Mouse (Mus musculus): ENCODE measurements around the gene Olfr1140. TPM values are rescaled to one million over a fixed set of nuclear protein-coding genes. Genes with fewer than 3 reads are reported as not detected.

Olfr1140 gene
- total RNA-seq (2012; rRNA removed) (not detected in 2 replicates), total RNA-seq (2014; rRNA removed) (not detected in 2 replicates), polyA plus RNA-seq (2012; ENCODE audit: insufficient read length, low read depth) (not detected in 2 replicates)

DNA sequence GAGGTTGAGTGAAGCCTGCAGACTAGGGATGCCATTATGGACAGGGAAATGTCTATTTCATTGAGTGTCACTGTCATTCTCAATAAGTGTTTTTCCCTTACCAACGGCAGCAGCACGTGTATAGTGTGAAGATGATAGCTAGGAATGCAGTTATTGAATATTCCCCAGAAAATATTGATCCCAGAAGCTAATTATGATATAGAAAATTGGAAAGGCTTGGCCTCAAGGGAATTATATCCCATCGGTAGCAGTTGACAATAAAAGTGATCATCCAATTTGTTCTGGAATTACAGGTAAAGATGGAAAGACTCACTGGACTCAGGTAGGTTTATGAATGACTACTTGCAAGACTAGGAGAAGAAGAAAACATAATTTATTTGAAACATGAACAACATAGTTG lies at the start of gene Olfr1140:
Gene Olfr1140, plus strand, starts transcription at position 301 of the 400 bp plus-strand sequence.
- Histone ChIP-seq H3K4me3 (replicated peaks in 1 of 3; ENCODE audit: low read depth in 2 of 3, low read length in 2 of 3, poor library complexity in 1 of 3) (no peak within 1 kb of the TSS), H3K9me3 (replicated peaks; ENCODE audit: low read length) (peaks cover 15% of the 10 kb centered on the region), H3K4me2 (ENCODE audit: insufficient read depth, low read depth, poor library complexity, severe bottlenecking) (no peak within 1 kb of the TSS), H3K36me3 (replicated peaks in 1 of 2; ENCODE audit: control insufficient read depth in 1 of 2, insufficient read depth in 1 of 2, low read length in 1 of 2) (no peaks in the 10 kb centered on the region), H3K27ac (ENCODE audit: insufficient read depth, low read depth) (no peak within 1 kb of the TSS), H3K4me1 (ENCODE audit: control insufficient read depth in 1 of 2, insufficient read depth in 2 of 2) (no peaks in the 10 kb centered on the region), H3K79me2 (replicated peaks; ENCODE audit: control insufficient read depth, extremely low read depth, insufficient read depth, poor library complexity, severe bottlenecking) (no peaks in the 10 kb centered on the region), H3K9ac (ENCODE audit: insufficient read depth, low read depth) (no peak within 1 kb of the TSS), H3K27me3 (replicated peaks) (no peaks in the 10 kb centered on the region)
- in situ Hi-C loops (cut with MboI; ENCODE audit: low pct_ligation_motif_present, low pct_unique_long_range_greater_than_20kb, low sequenced_read_pairs) = no loop called here
- TF ChIP-seq JUND (conservative IDR thresholded peaks at IDR 0.05; ENCODE audit: low read depth, low read length) = no peak
- no peak for TF ChIP-seq ETS1 (conservative IDR thresholded peaks at IDR 0.05; ENCODE audit: low read depth, low read length)
- TF ChIP-seq MXI1 (IDR thresholded peaks at IDR 0.05; ENCODE audit: low read depth, low read length) = no peak
- TF ChIP-seq MEF2A (IDR thresholded peaks at IDR 0.05; ENCODE audit: borderline replicate concordance, low read depth, low read length) = no peak
- no peak for TF ChIP-seq USF2 (conservative IDR thresholded peaks at IDR 0.05; ENCODE audit: low read depth, low read length)
- TF ChIP-seq ELF1 (IDR thresholded peaks at IDR 0.05; ENCODE audit: low read depth, low read length) = no peak
- dilution Hi-C loops (cut with MboI; ENCODE audit: extremely low pct_ligation_motif_present, extremely low pct_unique_long_range_greater_than_20kb, low sequenced_read_pairs) = no loop called here
- no peak for DNase-seq (ENCODE audit: extremely low read depth)

DNA sequence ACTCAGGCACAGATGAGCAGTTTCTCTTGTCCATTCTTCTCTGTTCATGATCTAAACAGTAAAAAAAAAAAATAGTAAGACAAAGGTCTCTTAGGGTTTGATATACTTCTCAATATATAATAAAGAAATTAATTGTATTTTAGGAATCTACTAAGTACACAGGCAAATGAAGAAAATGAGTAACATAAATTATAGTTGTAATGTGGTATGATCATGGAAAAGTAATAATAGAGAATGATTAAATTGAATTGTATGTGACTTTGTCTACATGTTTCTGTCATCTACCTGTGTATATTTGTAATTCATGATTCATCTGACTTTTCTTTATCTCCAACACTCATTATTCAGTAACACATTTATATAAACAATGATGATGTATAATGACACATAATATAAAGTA lies 49.7 kb upstream of the Olfr1140 start, which contains the start of gene Olfr1136:
Gene Olfr1136, minus strand, starts transcription at position 101 of the 400 bp plus-strand sequence.
- Histone ChIP-seq H3K9ac (ENCODE audit: insufficient read depth, low read depth) (no peak within 1 kb of the TSS), H3K79me2 (replicated peaks; ENCODE audit: control insufficient read depth, extremely low read depth, insufficient read depth, poor library complexity, severe bottlenecking) (no peaks in the 10 kb centered on the region), H3K9me3 (replicated peaks; ENCODE audit: low read length) (peaks cover 25% of the 10 kb centered on the region), H3K27ac (ENCODE audit: insufficient read depth, low read depth) (no peak within 1 kb of the TSS), H3K27me3 (replicated peaks) (no peaks in the 10 kb centered on the region), H3K36me3 (replicated peaks in 1 of 2; ENCODE audit: control insufficient read depth in 1 of 2, insufficient read depth in 1 of 2, low read length in 1 of 2) (no peaks in the 10 kb centered on the region), H3K4me3 (replicated peaks in 1 of 3; ENCODE audit: low read depth in 2 of 3, low read length in 2 of 3, poor library complexity in 1 of 3) (no peak within 1 kb of the TSS), H3K4me2 (ENCODE audit: insufficient read depth, low read depth, poor library complexity, severe bottlenecking) (no peak within 1 kb of the TSS), H3K4me1 (ENCODE audit: control insufficient read depth in 1 of 2, insufficient read depth in 2 of 2) (no peaks in the 10 kb centered on the region)
- in situ Hi-C loops (cut with MboI; ENCODE audit: low pct_ligation_motif_present, low pct_unique_long_range_greater_than_20kb, low sequenced_read_pairs) (no loop called here), dilution Hi-C loops (cut with MboI; ENCODE audit: extremely low pct_ligation_motif_present, extremely low pct_unique_long_range_greater_than_20kb, low sequenced_read_pairs) (no loop called here)
- no peak for DNase-seq (ENCODE audit: extremely low read depth)
- TF ChIP-seq ZMIZ1 (IDR thresholded peaks at IDR 0.05; ENCODE audit: low read depth, low read length) = no peak
- no peak for TF ChIP-seq ELF1 (IDR thresholded peaks at IDR 0.05; ENCODE audit: low read depth, low read length)

DNA sequence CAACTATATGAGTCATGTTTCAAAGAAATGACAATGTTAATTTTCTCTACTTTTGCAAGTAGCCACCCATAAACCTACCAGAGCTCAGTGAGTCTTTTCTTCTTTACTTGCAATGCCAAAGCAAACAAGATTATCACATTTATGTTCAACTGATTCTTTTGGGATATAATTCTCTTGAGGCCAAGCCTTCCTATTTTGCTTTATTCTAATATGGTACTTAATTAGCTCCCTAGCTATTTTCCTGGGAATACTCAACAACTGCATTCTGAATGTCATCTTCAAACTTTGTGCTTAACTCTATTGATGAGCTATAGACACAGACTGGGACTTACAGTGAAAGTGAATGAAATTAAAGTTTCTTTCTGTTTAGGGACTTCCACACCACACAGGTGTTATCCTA lies 30.5 kb upstream of the Olfr1140 start, which contains the start of gene Olfr1137:
Gene Olfr1137, minus strand, starts transcription at position 101 of the 400 bp plus-strand sequence.
- H3K27ac ChIP-seq (ENCODE audit: insufficient read depth, low read depth) = no peak within 1 kb of the TSS
- in situ Hi-C loops (cut with MboI; ENCODE audit: low pct_ligation_motif_present, low pct_unique_long_range_greater_than_20kb, low sequenced_read_pairs) = no loop called here
- H3K27me3 ChIP-seq (replicated peaks) = no peaks in the 10 kb centered on the region
- H3K79me2 ChIP-seq (replicated peaks; ENCODE audit: control insufficient read depth, extremely low read depth, insufficient read depth, poor library complexity, severe bottlenecking) = no peaks in the 10 kb centered on the region
- dilution Hi-C loops (cut with MboI; ENCODE audit: extremely low pct_ligation_motif_present, extremely low pct_unique_long_range_greater_than_20kb, low sequenced_read_pairs) = no loop called here
- H3K4me1 ChIP-seq (ENCODE audit: control insufficient read depth in 1 of 2, insufficient read depth in 2 of 2) = no peaks in the 10 kb centered on the region
- DNase-seq (ENCODE audit: extremely low read depth) = no peak
- H3K4me3 ChIP-seq (replicated peaks in 1 of 3; ENCODE audit: low read depth in 2 of 3, low read length in 2 of 3, poor library complexity in 1 of 3) = no peak within 1 kb of the TSS
- peaks cover 18% of the 10 kb centered on the region for H3K9me3 ChIP-seq (replicated peaks; ENCODE audit: low read length)
- H3K4me2 ChIP-seq (ENCODE audit: insufficient read depth, low read depth, poor library complexity, severe bottlenecking) = no peak within 1 kb of the TSS
- H3K36me3 ChIP-seq (replicated peaks in 1 of 2; ENCODE audit: control insufficient read depth in 1 of 2, insufficient read depth in 1 of 2, low read length in 1 of 2) = no peaks in the 10 kb centered on the region
- TF ChIP-seq NRF1 (IDR thresholded peaks at IDR 0.05; ENCODE audit: low read depth, low read length) = no peak
- TF ChIP-seq MYC (IDR thresholded peaks at IDR 0.05; ENCODE audit: low read depth, low read length) = no peak
- no peak for TF ChIP-seq SIN3A (IDR thresholded peaks at IDR 0.05; ENCODE audit: low read length)
- no peak for TF ChIP-seq ELF1 (IDR thresholded peaks at IDR 0.05; ENCODE audit: low read depth, low read length)
- no peak for TF ChIP-seq POLR2AphosphoS2 (IDR thresholded peaks at IDR 0.05; ENCODE audit: low read depth, low read length)
- no peak for TF ChIP-seq GABPA (IDR thresholded peaks at IDR 0.05; ENCODE audit: insufficient replicate concordance, low read depth, low read length)
- no peak within 1 kb of the TSS for H3K9ac ChIP-seq (ENCODE audit: insufficient read depth, low read depth)

Data from CH12.LX (cell line).